Mouse (Mus musculus) hindbrain, embryonic 10.5 days (tissue): ENCODE measurements at regions not wholly inside any gene's neighbourhood (a gene's known extent, or its start where the extent isn't known, plus 50 kb on each side); places are given as distances from the start of the nearest gene placed in this dataset.

Experiments used
- DNase-seq: peaks from one replicate; pipeline ENCODE4 v3.0.0-alpha.2; 2017; ENCODE audit warnings: low spot score
- H3K27ac ChIP-seq: fragments of 300-500 bp; sonication (generic); 2 replicates; pipeline ENCODE4 v1.5.1; 2016; ENCODE audit warnings: mild to moderate bottlenecking, moderate library complexity
- H3K27me3 ChIP-seq: fragments of 300-500 bp; sonication (generic); 2 replicates; pipeline ENCODE4 v1.6.1; 2016; ENCODE audit warnings: mild to moderate bottlenecking; ENCODE audit not compliant: poor library complexity, insufficient read depth, severe bottlenecking
- H3K36me3 ChIP-seq: fragments of 300-500 bp; sonication (generic); 2 replicates; pipeline ENCODE4 v1.6.1; 2016; ENCODE audit warnings: mild to moderate bottlenecking, moderate library complexity
- H3K4me1 ChIP-seq: fragments of 300-500 bp; sonication (generic); replicated peaks from 2 replicates; pipeline ENCODE4 v1.6.1; 2016; ENCODE audit warnings: mild to moderate bottlenecking
- H3K4me3 ChIP-seq: fragments of 300-500 bp; sonication (generic); 2 replicates; pipeline ENCODE4 v1.5.1; 2016; ENCODE audit warnings: mild to moderate bottlenecking, moderate library complexity
- H3K9me3 ChIP-seq: fragments of 300-500 bp; sonication (generic); 2 replicates; pipeline ENCODE4 v1.6.1; 2016; ENCODE audit warnings: mild to moderate bottlenecking, moderate library complexity
- WGBS: fragments of 180-500 bp; shearing (Covaris S2); methylation state at CpG from one replicate; pipeline ENCODE4 v1.1.7; 2016; 5-methylcytosine and 5-hydroxymethylcytosine counted together

DNA sequence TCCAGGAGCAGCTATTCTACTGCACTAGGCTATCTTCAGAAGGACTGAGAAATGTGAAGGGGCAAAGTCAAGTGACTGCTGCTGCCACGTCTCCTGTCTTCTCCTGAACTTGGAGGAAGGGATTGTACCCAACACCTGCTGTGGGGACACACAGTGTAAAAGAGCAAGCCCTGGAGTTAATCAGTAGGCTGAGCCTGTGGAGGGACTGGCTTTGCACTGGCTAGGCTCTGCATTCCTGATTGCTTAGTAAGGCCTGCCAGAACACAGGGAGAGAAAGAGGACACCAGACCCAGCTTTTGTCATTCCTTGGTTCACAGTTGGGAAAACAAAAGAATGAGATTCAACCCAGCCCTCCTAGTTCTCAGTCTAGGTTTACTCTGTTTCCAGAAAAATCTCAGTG lies 472.7 kb upstream of the Adamts9 start:
- Histone ChIP-seq H3K4me1 (no peaks in the 10 kb centered on the region), H3K36me3 (no peaks in the 10 kb centered on the region), H3K9me3 (no peaks in the 10 kb centered on the region), H3K4me3 (no peak overlapping the region), H3K27me3 (no peaks in the 10 kb centered on the region), H3K27ac (no peak overlapping the region)
- DNase-seq: no peak
- 20% methylated on average over 1 of the region's 1 CpGs for WGBS

DNA sequence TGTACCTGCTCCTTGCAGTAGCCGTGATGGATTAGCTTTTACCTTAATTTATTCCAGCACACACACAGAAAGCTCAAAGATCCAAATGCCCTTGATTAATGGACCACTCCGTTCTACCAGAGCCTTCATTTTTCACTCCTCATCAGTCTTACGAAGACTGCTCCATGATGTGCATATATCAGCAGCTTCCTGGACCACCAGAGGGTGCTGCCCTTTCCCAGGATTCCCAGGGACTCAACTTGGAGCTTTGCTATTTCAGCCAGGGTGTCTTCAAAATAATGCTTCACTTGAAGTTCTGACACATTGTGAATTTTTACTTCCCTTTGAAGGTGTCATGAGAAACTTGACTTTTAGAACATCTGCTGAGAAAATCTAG lies 467.8 kb upstream of the Adamts9 start:
- no peaks in the 10 kb centered on the region for H3K4me1 ChIP-seq
- DNase-seq: no peak
- no peak overlapping the region for H3K4me3 ChIP-seq
- H3K9me3 ChIP-seq: no peaks in the 10 kb centered on the region
- H3K27ac ChIP-seq: no peak overlapping the region
- H3K36me3 ChIP-seq: no peaks in the 10 kb centered on the region
- WGBS: 86% methylated on average over 3 of the region's 3 CpGs
- no peaks in the 10 kb centered on the region for H3K27me3 ChIP-seq

DNA sequence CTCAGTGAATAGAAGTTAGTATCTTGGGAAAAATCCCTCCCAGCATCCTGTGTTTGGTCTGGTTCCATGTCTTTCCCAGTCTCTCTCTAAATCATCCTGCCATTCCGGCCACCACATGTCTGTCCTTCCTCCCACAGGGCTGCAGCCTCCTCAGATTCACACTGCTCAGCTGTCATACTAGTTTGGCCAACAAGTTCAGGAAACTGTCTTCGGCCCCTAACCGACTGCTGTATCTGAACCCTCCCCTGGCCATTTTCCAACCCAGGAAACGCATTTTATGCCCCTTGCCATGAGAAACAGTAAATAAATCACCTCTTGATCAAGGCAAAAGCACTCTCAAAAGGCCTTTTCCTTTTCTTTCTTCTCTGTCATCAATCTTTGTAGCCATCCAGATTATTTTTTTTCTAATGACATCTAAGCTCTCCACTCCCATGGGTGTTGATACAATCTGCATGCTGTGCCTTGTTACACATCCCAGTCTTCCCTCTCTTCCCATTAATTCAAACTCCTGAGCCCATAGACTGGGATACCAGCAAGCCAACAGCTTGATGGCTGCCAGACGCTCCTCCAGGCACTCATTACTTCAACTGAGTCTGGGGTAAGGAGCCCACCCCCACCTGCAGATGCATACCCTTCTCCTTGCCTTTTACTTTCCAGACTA lies 467.3 kb upstream of the Adamts9 start:
- H3K4me1 ChIP-seq: no peaks in the 10 kb centered on the region
- no peak for DNase-seq
- no peaks in the 10 kb centered on the region for H3K36me3 ChIP-seq
- H3K9me3 ChIP-seq: no peaks in the 10 kb centered on the region
- H3K27ac ChIP-seq: no peak overlapping the region
- no peaks in the 10 kb centered on the region for H3K27me3 ChIP-seq
- H3K4me3 ChIP-seq: no peak overlapping the region
- WGBS: 78% methylated on average over 5 of the region's 5 CpGs

DNA sequence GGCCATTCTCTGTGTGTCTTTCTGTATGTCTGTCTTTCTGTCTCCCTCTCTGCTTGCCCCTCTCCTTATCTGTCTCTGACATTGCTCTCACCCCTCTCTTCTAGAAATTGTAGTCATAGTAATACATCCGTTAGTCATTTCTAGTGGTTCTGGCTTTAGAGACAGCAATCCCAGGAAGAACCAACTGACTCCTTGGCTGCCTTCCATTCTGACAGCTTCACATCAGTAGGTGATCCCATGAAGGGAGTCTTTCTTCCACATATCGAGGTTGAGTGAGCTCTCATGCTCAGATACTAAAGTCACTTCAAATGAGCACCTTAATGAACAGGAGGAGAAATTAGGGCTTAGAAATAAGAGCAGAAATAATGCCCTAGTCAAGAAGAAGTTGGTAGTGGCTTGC lies 455.3 kb upstream of the Adamts9 start:
- Histone ChIP-seq H3K27ac (no peak overlapping the region), H3K9me3 (no peaks in the 10 kb centered on the region), H3K4me1 (no peaks in the 10 kb centered on the region), H3K27me3 (no peaks in the 10 kb centered on the region), H3K4me3 (no peak overlapping the region), H3K36me3 (no peaks in the 10 kb centered on the region)
- WGBS: 84% methylated on average over 2 of the region's 2 CpGs
- no peak for DNase-seq

DNA sequence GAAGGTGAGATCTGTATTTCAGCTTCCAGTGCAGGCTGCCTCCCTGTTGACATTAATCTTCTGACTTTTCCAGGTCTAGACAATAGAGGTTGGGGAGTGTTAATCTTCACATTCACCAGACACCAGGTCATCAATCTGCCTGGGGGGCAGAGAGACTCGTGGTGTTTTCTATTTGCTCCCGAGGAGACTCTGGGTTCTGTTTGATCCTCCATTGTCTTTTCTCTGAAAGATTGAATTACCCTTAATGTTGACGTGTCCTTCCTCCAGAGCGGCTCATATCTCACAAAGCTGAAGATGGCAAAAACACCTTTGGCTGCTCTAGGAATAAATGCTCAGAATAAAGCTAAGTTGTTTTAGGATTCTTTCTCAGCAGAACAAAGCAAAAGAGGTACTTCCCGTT lies 453.8 kb upstream of the Adamts9 start:
- no peaks in the 10 kb centered on the region for H3K36me3 ChIP-seq
- H3K9me3 ChIP-seq: no peaks in the 10 kb centered on the region
- no peaks in the 10 kb centered on the region for H3K4me1 ChIP-seq
- DNase-seq: no peak
- whole genome bisulfite sequencing: 43% methylated on average over 5 of the region's 5 CpGs
- H3K27ac ChIP-seq: no peak overlapping the region
- no peaks in the 10 kb centered on the region for H3K27me3 ChIP-seq
- H3K4me3 ChIP-seq: no peak overlapping the region

DNA sequence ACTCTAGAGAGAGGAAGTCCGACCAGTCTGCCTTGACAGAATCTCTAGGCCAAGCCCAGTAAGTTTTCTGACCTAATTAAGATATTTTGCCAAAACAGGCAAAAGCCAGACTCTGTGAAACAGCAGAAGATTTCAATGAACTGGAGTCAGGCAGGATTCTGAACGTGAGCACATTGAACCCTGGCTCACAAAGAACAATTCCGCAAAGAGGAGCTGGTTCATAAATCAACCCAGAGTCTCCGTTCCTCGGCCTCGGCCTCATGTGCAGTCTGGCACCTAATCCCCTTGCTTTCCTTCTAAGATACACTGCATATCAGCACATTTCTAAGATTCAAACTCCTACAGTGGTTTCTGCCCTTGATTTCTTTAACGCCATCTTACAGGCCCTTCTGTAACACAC lies 452.7 kb upstream of the Adamts9 start:
- WGBS: 90% methylated on average over 7 of the region's 7 CpGs
- no peak for DNase-seq
- H3K36me3 ChIP-seq: no peaks in the 10 kb centered on the region
- no peaks in the 10 kb centered on the region for H3K4me1 ChIP-seq
- no peaks in the 10 kb centered on the region for H3K27me3 ChIP-seq
- no peak overlapping the region for H3K4me3 ChIP-seq
- no peak overlapping the region for H3K27ac ChIP-seq
- H3K9me3 ChIP-seq: no peaks in the 10 kb centered on the region

DNA sequence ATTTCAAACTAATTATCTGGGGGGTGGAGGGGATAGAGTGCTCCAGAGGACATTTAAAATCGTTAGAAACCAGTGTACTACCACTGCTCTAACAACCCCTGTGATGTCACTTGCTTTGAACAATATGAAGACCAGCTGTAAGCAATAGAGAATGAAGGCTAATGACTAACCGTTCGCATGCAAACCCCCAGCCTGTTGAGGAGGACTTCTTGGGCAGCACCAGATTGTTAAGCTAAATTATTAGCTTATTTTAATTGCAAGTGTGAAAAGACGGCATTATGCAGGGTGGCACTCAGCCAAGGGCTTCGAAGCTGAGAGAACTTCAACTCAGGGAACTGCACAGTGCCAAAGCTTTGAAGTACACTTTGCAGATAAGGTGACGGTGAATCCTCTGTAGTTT lies 452.0 kb upstream of the Adamts9 start:
- WGBS: 86% methylated on average over 6 of the region's 6 CpGs
- H3K27ac ChIP-seq: no peak overlapping the region
- H3K4me1 ChIP-seq: no peaks in the 10 kb centered on the region
- no peaks in the 10 kb centered on the region for H3K36me3 ChIP-seq
- no peaks in the 10 kb centered on the region for H3K9me3 ChIP-seq
- no peak for DNase-seq
- H3K27me3 ChIP-seq: no peaks in the 10 kb centered on the region
- no peak overlapping the region for H3K4me3 ChIP-seq

DNA sequence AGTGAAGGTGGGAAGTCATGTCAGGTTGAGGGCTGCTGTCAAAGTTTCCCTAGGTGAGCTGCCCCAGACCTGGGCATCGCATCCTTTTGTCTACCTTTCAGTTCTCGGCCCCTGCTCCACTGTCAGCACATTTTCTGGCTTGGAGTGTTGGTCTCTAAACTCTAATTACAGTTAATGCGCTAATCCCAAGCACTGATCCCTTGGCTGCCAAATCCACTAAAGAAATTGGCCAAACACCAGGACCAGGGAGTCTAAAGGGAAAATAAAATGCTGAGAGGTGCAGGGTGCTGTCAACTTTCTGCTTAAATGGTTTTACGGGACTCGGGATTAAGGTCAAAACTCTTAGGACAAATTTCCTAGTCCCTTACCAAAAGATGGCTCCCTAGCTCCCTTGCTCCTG lies 450.3 kb upstream of the Adamts9 start:
- no peak for DNase-seq
- Histone ChIP-seq H3K4me3 (no peak overlapping the region), H3K9me3 (no peaks in the 10 kb centered on the region), H3K27me3 (no peaks in the 10 kb centered on the region), H3K4me1 (no peaks in the 10 kb centered on the region), H3K36me3 (no peaks in the 10 kb centered on the region), H3K27ac (no peak overlapping the region)
- WGBS: 94% methylated on average over 5 of the region's 5 CpGs

DNA sequence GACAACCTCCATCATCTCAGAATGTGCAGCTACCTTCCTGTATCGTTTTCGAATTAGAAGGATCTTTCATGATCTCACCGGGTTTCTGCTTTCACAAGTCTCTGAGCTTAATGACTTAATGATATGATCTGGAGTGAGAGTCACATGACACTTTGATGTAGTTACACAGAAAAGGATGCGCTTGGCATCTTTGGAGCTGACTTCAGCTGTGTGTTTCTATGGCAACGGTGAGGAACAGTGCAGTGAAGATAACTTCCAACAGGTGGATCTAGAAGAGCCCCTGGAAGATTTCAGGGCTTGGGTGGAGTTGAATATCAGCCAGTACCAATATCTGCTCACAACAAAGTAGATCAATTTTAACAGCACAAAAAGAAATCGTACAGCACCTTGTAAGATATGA lies 449.1 kb upstream of the Adamts9 start:
- Histone ChIP-seq H3K4me1 (no peaks in the 10 kb centered on the region), H3K27me3 (no peaks in the 10 kb centered on the region), H3K36me3 (no peaks in the 10 kb centered on the region), H3K27ac (no peak overlapping the region), H3K9me3 (no peaks in the 10 kb centered on the region), H3K4me3 (no peak overlapping the region)
- no peak for DNase-seq
- 91% methylated on average over 6 of the region's 6 CpGs for WGBS

DNA sequence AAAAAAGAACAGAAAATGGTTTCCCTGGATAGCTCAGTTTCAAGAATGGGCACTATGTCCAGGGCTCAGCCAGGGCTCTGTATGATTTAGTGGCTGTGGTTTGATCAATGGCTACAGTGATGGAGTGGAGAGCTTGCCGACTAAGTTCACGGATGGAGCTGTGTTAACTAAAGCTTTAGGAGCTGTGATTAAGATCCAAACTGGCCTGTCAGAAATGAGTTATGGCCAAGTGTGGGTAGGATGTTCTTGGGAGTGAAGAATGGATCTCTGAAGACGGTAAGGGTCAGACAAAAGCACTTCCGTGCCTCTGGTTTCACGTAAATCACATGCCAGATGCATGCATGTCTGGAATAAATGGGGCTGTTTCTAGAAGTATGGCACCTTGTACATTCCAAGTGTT lies 447.9 kb upstream of the Adamts9 start:
- Histone ChIP-seq H3K27me3 (no peaks in the 10 kb centered on the region), H3K9me3 (no peaks in the 10 kb centered on the region), H3K27ac (no peak overlapping the region), H3K36me3 (no peaks in the 10 kb centered on the region), H3K4me1 (no peaks in the 10 kb centered on the region), H3K4me3 (no peak overlapping the region)
- 89% methylated on average over 5 of the region's 5 CpGs for WGBS
- no peak for DNase-seq

DNA sequence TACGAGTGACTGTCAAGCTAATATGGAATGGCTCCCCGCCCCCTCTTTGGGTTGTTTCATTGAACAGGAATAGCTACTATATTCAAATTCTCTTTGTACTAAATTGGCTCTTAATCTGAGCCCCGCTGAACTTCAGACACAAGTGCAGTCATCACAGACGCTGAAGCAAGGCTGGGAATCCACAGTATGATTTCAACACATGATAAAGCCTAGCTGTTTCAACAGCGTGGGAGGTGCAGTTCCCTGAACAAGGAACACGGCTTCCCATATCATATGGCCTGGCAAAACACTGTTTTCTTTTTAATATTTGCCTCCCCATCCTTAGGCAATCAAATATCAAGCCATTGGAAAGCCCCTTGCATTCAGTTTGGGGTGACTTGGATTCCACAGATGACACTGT lies 428.0 kb upstream of the Adamts9 start:
- H3K4me1 ChIP-seq: no peaks in the 10 kb centered on the region
- H3K27me3 ChIP-seq: no peaks in the 10 kb centered on the region
- no peaks in the 10 kb centered on the region for H3K9me3 ChIP-seq
- whole genome bisulfite sequencing: 86% methylated on average over 6 of the region's 6 CpGs
- H3K36me3 ChIP-seq: no peaks in the 10 kb centered on the region
- no peak for DNase-seq
- H3K27ac ChIP-seq: no peak overlapping the region
- H3K4me3 ChIP-seq: no peak overlapping the region

DNA sequence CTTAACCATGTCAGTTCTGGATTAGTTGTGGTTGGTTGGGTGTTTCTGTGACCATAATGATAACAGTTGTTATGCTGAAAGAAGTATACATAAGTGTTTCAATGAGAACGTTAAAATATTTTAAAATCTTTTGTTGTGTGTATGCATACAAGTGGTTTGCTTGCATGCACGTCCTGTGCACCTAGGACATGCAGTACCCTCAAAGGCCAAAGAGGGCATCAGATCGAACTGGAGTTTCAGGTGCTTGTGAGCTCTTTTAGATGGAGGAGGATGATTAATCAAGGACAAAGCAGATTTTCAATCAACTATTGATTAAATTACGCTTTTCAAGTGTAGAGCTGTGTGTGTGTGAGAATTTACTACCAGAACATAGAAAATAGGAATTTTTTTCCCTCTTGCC lies 420.6 kb upstream of the Adamts9 start:
- H3K4me1 ChIP-seq: no peaks in the 10 kb centered on the region
- H3K9me3 ChIP-seq: no peaks in the 10 kb centered on the region
- no peak for DNase-seq
- H3K4me3 ChIP-seq: no peak overlapping the region
- WGBS: 65% methylated on average over 4 of the region's 4 CpGs
- no peaks in the 10 kb centered on the region for H3K27me3 ChIP-seq
- no peak overlapping the region for H3K27ac ChIP-seq
- H3K36me3 ChIP-seq: no peaks in the 10 kb centered on the region

DNA sequence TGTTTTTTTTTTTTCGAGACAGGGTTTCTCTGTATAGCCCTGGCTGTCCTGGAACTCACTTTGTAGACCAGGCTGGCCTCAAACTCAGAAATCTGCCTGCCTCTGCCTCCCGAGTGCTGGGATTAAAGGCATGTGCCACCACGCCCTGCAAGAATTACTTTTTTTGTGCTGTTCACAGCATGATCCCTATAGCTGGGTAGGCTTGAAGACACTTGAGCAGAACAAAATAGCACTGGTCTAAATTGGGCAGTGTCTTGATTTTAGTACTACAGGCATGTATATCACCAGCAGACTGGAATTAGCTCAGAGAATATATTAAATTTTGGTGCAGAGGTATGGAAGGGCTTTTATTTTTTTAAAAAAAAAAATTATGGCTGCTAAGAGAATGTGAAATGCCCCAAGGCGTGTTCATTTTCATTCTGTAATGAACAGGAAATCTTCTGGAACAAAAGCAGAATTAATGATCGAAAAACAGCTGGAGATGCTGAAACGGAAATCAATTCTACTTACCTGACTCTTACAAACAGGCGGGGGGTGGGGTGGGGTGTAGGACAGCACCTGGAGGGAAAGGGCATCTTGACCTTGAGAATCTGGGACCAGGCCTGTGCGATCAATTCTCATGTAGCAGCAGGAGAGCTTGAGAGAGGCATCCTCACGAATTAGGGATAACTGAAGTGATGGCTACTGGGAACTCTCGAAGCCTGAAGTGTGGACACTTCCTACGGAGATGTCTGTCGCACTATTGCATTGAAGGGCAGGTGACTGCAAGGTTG lies 410.2 kb upstream of the Adamts9 start:
- H3K4me3 ChIP-seq: no peak overlapping the region
- peaks cover 7% of the 10 kb centered on the region for H3K4me1 ChIP-seq
- H3K27me3 ChIP-seq: no peaks in the 10 kb centered on the region
- no peak for DNase-seq
- no peaks in the 10 kb centered on the region for H3K9me3 ChIP-seq
- H3K36me3 ChIP-seq: no peaks in the 10 kb centered on the region
- 87% methylated on average over 12 of the region's 12 CpGs for WGBS
- H3K27ac ChIP-seq: no peak overlapping the region
